Mouse (Mus musculus) T-helper 2 cell (primary cell): ENCODE results near the gene Hnrnpa2b1.

Source experiments
- in situ Hi-C: fragments of 300-600 bp; cut with MboI, MseI; formaldehyde crosslinking; loops from one replicate; pipeline ENCODE4 v1.15.1; 2025; ENCODE audit warnings: high pct_unique_total_duplicates

The Hnrnpa2b1 gene

DNA sequence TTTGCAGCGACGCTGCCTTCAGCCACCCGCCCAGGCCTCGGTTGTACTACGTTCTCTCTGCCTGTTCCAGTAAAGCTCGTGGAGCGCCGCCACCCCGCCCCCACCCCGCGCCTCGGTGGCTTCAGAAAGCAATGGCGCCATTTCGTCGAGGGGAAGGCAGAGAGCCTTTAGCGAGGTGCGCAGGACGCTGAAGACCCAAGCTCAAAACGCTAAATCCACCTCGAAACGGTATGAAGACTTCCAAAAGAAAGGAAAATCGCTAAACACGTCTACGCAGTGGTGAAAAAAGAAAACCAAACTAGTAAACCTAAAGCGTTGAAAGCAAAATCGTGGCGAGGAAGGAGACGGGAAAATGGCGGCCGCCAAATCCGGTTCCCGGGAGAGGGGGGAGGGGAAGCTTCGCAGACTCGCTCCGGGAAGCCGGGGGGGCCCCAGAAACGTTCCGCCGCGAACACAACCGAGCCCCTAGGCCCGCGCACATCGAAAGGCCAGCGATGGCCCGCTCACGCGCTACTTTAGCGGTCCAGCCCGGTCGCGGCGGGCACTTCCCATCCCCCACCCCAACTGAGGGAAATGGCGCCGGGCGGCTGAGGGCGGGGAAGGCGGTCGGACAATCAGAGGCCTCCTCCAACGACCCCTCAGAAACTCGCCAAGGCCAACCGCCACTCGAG is 668 bp downstream of the Hnrnpa2b1 start:
- in situ Hi-C loops: no loop called here

DNA sequence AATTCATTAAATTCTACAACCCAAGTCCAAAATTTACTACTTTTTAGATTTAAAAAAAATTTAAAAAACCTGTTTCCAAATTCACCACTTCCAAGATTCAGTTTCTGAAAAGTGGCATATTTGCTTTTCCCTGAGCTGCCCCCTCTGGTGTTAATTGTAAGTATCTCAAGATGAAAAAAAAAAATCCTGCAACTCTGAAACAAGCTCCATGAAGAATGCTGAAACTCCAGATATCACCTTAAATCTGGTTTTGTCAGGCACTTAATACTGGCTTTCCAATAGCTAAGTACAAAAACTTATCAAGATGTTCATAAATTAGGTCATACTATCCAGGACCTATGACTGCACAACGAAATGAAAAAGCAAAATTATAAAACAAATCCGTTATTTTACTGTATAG is 2.0 kb downstream of the Hnrnpa2b1 start:
- in situ Hi-C loops: no loop called here

DNA sequence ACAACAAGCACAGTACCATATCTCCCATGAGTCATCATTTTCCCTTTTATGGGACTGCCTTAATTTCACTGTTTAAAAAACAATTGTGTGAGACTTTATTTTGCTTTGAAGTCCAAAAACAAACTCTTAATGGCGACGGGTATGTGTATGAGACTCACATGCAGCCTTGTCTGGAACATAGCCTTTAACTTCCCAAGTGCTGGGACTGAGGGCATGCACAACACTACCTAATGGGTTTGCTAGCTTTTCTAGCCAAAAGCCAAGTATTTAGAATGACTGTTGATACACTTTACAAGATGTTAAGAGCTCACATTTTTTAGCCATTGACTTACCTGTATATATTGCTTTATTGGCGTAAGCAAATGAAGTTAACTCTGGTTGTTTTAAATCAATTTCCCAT is 9.3 kb downstream of the Hnrnpa2b1 start:
- in situ Hi-C loops: no loop called here

DNA sequence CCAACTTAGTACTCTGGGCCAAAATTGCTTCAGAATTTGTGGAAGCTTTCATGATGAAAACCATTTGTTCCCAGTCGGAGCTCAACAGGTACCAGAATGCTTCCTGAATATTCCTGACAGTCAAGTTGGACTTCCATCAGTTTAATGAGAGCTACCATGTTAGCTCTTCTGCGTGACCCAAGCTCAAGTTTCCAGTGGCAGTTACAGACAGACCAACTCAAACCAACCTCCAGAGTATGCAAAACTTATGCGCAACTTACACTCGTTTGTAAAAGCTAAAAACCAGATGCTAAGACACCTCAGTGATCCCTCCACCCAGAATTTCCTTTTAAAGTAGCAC is 9.7 kb downstream of the Hnrnpa2b1 start:
- in situ Hi-C loops: no loop called here

DNA sequence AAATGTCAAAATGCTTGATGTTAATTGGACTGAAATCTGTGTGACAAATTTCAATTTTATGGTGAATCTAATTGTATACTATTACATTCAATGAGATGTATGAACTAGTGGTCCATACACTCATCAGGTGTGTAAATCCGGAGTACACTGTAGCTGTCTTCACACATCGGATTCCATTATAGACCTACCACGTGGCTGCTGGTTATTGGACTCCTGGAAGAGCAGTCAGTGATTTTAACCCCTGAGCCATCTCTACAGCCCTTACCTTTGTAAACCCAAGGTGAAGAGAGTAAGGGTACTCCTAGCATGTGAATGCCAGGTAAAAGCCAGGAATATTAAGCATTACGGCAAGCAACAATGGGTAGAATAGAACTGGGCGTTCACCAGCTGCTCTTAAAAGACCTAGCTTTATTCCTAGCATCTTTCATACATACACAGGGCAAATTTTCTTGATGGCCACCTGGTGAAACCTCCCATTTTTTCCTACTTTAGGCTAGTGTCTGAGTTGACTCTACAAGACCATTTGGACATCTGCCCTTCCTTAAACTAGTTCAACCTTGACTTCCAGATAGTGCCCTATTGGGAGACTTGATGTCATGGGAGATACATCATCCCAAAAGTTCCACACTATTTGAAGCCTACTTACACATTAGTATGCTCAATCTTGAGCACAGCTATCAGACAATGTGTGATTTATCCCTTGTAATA is 10.2 kb downstream of the Hnrnpa2b1 start:
- in situ Hi-C loops: no loop called here

DNA sequence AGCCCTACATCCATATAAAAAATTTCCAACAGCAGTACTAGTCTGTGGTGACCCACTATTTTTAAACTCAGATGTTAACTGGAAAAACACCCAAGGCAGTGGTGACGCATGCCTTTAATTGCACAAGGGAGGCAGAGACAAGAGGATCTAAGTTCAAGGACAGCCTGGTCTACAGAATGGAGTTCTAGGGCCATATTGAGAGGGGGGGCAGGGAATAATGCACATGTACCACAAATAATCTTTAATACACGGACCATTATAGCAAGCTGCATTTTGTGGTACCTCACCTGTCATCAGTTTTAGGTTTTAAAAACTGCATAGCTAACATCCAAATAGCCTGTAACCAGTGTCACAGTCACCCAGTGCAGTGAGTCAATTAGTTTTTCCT is 10.8 kb downstream of the Hnrnpa2b1 start:
- in situ Hi-C loops: no loop called here

DNA sequence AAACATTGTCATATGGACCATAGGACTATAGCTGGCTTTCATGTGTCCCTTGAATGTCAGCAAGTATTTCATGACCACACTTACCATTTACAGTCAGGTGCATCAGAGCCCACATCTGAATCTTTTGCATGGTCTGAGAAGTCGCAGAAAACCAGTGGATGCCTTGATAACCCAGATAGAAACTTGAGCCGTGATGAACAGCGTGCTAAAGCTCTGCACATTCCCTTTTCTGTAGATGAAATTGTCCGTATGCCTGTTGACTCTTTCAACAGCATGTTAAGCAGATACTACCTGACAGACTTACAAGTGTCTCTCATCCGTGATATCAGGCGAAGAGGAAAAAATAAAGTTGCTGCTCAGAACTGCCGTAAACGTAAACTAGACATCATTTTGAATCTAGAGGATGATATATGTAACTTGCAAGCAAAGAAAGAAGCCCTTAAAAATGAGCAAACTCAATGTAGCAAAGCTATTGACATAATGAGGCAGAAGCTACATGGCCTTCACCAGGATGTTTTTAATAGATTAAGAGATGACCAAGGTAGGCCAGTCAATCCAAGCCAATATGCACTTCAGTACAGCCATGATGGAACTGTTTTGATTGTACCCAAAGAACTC is 11.8 kb downstream of the Hnrnpa2b1 start:
- in situ Hi-C loops: no loop called here

DNA sequence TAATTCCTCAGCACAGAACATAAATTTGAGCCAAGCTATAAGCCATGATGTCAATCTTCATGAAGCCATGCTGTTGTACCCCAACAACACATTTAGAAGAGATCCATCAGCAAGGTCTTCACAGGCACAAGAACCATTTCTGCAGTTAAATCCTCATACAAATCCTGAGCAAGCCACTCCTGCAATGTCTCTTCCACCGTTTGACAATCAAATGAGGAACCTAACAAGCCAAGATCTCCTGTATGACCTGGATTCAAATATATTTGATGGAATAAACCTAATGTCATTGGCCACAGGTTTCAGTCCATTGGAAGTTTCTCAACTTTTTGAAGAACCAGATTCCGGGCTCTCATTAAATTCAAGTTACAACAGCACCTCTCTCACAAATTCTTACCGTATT is 12.4 kb downstream of the Hnrnpa2b1 start:
- in situ Hi-C loops: no loop called here

DNA sequence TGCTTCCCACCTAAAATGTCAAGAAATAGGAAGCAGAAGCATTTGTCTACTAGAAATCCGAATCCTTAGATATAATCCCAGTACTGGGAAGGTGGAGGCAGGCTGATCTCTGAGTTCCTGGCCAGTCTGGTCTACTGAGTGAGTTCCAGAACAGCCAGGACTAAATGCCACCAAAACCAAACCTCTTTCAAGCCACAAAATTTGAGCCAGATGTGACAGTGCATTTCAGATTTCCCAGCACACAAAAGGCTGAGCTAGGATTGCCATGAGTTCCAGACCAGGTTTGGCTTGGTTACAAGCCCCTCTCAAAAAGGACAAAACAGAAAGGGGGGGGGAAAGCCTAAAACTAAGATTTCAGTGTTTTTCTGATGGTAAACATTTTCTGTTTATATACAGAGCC is 13.5 kb downstream of the Hnrnpa2b1 start:
- in situ Hi-C loops: no loop called here

DNA sequence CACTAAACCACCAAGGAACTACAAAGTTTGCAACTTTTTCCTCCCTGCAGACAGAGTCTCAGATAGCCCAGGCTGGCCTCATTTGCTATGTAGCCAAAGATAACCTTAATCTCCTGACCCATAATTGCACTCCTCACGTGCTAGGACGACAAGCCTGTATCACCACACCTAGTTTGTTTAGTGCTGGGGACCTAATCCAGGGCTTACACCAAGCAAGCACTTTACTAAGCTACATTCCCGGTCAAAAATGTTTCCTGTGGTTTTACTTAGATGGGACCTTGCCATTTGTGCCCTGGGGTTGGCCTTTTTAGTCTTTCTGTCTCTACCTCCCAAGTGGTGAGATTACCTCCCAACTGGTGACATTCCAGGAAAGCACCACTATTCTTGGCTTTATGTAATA is 14.7 kb downstream of the Hnrnpa2b1 start:
- in situ Hi-C loops: no loop called here

DNA sequence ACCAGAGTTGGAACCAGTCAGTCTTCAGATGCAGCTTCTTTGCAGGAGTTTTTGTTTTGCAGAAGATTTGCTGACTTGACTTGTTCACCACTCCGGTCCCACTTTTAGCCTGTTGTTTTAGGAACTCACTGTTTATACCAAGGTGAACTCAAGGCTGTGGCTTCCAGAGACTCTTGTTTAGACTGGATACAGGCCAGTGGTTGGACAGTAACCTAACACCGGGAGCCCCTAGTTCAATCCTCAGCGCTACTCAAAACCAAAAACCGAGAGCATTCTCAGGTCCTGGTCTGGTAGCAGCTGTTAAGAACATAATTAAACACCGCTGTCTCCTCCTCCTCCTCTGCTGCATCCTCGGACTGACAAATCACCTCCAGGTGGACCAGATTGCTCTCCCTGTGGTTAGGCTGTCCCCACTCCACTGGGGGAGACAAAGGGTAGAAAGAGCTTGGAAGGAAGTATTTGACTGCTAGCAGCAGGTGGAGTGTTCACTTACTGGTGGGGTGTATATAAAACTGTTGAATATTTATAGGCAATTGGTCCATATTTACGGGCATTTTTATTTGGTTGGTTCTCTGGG is 16.7 kb downstream of the Hnrnpa2b1 start:
- in situ Hi-C loops: no loop called here

DNA sequence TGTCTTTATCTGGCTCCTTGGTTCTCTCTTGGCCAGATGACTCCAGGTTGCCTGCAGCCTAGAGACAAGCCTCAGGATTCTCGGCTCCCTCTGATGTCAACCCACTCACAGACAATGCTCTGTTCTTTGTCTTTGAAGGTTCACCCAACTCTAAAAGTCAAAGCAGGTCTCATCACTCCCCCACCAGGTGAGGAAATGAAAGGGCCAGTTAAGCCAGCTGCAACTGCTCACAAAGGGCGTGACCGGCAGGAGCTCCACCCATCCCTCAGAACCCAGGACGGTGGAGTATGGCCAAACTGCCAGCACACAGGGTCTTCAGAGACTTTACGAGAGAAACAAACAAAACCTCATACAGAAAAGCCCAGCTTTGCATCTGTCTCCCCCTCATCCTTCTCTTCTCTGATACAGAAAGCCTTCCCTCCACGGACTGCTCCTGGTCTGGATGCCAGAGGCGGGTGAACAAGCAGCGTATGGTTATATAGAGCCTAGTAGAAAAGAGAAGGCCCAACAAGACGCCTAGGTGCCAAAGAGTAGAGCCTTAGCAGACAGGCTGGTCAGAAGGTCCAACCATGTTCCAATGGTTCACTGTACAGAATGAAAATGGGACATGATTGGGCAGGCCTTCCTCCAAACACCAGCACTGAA is 27.4 kb downstream of the Hnrnpa2b1 start:
- in situ Hi-C loops: no loop called here

DNA sequence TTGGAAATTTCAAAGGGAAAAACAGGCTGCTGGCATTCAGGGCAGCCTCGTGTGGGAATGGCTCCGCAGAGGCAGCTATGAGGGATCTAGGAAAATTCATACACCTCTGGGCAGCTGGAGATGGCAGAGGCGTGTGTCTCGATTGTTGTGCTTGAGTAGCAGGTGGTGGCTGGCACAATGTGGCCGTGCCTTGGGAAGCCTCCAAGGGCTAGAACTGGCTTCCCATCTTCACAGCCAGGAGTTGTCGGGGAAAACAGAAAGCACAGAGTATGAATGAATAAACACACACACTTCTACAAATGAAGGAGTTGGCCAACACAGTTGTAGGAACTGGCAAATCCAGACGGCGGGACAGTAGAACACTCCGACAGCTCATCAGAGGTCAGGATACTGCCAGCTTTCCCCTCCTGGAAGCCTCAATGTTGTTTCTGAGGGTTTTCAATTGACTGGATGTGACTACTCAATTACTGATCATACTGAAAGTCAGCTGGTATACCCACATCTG is 30.8 kb downstream of the Hnrnpa2b1 start:
- in situ Hi-C loops: no loop called here

DNA sequence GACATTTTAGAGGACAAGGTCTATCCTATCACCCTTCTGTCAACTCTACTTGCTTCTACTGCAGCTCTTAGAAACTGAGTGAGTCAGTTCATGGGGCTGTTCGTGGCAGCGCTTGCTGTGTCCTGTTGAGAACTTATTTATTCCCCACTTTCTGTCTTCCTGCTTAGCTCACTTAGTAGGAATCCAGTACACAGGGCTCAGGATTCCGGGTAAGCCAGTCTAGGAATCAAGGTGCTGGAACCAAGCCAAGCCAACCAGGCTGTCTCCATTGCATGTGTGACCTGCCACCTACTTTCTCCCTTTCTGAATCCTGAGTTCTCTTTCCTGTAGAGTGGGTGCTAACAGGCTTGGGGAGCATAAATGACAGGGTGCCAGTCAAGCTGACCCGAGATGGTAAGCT is 32.0 kb downstream of the Hnrnpa2b1 start:
- in situ Hi-C loops: no loop called here

DNA sequence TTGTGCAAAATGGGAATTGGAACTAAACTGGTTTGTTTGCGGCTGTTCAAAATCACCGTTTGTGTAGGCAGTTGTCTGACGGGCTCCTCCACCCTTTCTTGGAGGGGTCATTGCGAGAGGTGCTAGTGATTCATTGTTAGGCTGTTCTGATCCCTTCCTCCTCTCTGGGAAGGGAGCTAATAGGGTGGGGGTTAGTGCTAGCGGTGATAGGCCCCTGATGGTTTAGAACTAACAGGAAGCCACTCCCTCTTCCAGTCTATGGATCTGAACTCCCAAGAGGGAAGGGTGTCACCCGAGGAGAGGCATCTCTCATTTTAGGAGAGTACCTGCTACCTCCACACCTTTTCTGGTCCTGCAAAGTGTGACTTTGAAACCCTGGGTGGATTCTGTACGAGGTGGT is 35.4 kb downstream of the Hnrnpa2b1 start:
- in situ Hi-C loops: loop anchor here (5.0 kb wide), 1 partner anchor 42 kb away; no protein-coding TSS in a partner anchor

DNA sequence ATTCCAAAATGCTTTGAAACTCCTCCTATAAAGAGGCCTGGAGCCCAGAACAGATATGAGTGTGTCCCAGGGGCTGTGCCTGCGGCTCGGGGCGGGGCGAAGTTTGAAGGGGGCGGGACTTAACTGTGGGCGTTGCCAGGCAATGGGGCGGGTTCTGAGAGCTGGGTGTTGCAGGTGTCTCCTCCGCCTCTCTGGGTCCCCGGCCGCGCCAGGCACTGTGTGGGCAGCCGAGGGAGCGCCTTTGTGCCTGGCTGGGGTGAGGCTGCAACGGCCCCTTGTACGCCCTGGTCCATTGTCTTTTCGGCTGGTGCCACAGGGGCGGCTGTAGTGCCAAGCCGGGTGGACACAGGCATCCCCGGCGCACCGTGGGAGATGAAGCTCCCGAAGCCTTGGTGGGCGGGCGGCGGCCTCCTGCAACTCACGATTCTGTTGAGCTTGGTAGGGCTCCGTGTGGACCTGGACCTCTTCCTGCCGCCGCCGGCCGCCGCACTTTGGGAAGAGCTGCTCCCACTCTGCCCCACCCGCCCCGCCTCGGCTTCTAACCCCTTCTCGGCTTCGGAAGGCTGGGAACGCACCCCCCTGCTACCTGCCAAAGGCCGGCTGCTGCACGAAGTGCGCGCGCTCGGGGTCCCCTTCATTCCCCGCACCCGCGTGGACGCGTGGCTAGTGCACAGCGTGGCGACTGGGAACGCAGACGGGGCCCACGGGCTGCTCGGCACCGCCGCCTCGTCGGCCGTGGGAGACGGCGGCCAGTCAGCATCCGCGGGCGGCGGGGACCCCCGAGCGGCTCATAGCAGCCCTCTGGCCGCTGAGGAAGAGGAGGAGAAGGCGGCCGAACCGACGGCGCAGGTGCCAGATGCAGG is 36.9 kb downstream of the Hnrnpa2b1 start, which contains the start of gene Nfe2l3:
TSS of gene Nfe2l3 (plus strand) at position 136 of the 863 bp plus-strand sequence.
- in situ Hi-C loops: loop anchor here (5.0 kb wide), 1 partner anchor 40 kb away; no protein-coding TSS in a partner anchor

DNA sequence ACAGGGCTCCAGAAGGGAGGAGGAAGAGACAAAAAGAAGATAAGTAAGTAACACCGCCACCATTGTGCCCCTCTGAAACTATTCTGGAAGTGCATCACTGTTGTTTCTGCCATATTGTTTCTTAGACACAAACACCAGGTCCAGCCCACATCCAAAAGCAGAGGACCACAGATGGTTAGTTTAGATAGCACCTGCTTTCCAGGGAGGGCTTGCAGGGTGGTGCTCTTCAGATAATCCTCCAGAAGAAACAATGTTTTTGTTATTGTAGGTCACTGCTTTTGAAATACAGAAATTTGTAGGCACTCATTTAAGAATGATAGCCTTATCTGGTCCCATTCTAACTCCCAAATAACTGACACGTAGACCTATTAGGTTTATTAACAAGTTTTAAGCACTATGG is 45.2 kb downstream of the Hnrnpa2b1 start:
- in situ Hi-C loops: loop anchor here (25.0 kb wide), 1 partner anchor 413 kb away; no protein-coding TSS in a partner anchor

DNA sequence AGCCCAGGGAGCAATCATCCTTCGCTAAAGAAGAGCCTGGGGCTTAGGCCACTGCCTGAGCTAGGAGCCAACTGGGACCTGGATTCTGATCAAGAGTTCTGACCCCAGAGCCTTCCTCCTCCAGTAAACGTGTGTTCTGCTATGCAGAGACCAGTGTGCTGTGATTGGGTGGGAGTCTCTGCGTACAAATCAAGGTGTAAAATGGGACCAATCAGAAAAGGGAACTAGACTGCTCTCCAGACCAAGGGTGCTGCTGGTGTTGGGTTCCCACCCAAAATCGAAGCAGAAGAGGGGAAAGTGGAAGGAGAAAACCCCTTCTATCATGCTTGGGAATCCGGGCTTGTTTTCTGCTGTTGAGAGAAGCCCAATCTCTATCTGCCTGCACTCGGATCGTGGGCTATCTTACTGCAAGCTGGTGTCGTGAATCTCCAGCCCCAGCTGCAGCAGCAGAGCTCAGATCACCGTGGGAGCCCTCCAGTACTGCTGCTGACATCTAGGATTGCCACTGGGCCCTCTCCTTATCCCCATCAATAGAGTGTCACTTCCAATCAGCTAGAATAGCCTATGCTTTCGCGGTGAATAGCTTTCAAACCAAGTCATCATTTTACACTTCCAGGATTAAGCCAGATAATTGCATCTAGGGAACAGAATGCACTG is 46.1 kb downstream of the Hnrnpa2b1 start:
- in situ Hi-C loops: loop anchor here (25.0 kb wide), 1 partner anchor 414 kb away; no protein-coding TSS in a partner anchor

DNA sequence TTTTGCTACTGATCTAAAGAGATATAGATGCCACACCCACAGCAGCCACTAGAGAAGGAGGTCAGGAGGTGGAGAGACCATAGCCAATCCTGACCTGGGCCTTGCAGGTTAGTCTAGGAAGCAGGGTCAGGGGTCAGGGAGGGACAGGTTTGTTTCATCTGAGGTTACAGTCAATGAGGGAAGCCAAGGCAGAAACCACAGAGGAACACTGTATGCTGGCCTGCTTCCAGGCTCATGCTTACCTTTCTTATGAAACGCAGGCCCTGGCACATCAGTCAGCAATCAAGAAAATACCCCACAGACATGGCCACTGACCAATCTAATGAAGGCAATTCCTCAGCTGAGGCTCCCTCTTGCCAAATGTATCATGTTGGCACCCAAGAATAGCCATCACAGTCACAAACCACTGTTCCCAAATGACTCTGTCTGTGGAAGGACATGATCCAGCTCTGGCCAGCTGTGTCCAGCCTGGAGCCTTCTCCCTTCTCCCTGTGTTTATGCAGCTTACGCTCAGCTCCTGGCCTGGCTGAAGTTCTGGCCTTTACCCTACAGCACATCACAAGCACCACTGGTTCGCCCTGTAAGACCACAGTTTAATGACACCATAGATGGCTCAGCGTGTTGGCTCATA is 52.3 kb downstream of the Hnrnpa2b1 start:
- in situ Hi-C loops: loop anchor here (25.0 kb wide), 1 partner anchor 420 kb away; no protein-coding TSS in a partner anchor

DNA sequence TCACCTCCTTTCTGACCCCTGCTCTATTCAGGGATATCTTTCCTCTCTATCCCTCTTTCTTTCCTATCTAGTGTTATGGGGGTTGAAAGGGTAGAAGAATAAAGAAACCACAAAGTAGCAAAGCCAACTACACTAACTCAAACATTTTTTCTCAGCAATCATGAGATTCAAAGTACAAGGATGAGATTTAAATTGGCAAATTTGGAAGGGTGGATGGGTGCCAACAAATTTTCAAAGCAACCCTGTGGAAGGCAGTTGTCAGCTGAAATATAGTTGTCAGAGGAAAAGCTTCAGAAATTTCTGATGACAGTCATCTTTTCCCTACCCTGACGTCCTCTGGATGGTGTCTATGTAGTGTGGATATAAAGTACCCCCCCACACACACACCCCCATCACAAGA is 53.3 kb downstream of the Hnrnpa2b1 start:
- in situ Hi-C loops: loop anchor here (25.0 kb wide), 1 partner anchor 421 kb away; no protein-coding TSS in a partner anchor
